Mouse (Mus musculus) cortical plate, adult 2 months (tissue): ENCODE measurements around the gene Tango6. TPM values are rescaled to one million over a fixed set of nuclear protein-coding genes. Genes with fewer than 3 reads are reported as not detected.

Experiments used
- H3K27ac ChIP-seq: fragments of 200-500 bp; 2 replicates; pipeline ENCODE4 v1.5.1; 2012; ENCODE audit warnings: low read length, control low read depth, inconsistent platforms; ENCODE audit not compliant: insufficient read depth
- H3K4me1 ChIP-seq: fragments of 200-500 bp; 2 replicates; pipeline ENCODE4 v1.6.1; 2011; ENCODE audit warnings: low read length; ENCODE audit not compliant: control insufficient read depth, insufficient read depth
- H3K4me3 ChIP-seq: fragments of 200-500 bp; 2 replicates; pipeline ENCODE4 v1.5.1; 2011; ENCODE audit warnings: mild to moderate bottlenecking, low read length, control low read depth; ENCODE audit not compliant: insufficient read depth
- CTCF ChIP-seq: fragments of 200-500 bp; IDR thresholded peaks from 2 replicates; pipeline ENCODE4 v1.5.1; 2011; ENCODE audit warnings: mild to moderate bottlenecking, control low read depth, low read length; ENCODE audit not compliant: insufficient read depth; ENCODE audit errors: extremely low read depth
- POLR2A ChIP-seq: fragments of 200-500 bp; IDR thresholded peaks from 2 replicates; pipeline ENCODE4 v1.6.1; 2011; ENCODE audit warnings: mild to moderate bottlenecking, low read length, control low read depth; ENCODE audit not compliant: insufficient read depth; ENCODE audit errors: extremely low read depth
- polyA plus RNA-seq: library from polyadenylated mRNA; depleted of rRNA; stranded (reverse); fragments of >200 nt; gene quantifications from 2 replicates; pipeline ENCODE4 v1.2.3, GENCODE M21; 2012

Gene Tango6
- polyA plus RNA-seq, 1 experiment: 2.9 TPM

GRCm38 (mm10) chr8:106829526-106830045 lies 146.7 kb downstream of the Tango6 start:
- H3K4me3 ChIP-seq: no peak overlapping the region
- TF ChIP-seq POLR2A (no peak), CTCF (no peak)
- H3K27ac ChIP-seq: no peak overlapping the region
- H3K4me1 ChIP-seq: no peaks in the 10 kb centered on the region

GRCm38 (mm10) chr8:106834899-106835298 lies 152.0 kb downstream of the Tango6 start:
- peaks cover 4% of the 10 kb centered on the region; the same call in 1 of the 2 replicates for H3K4me1 ChIP-seq
- H3K27ac ChIP-seq: no peak overlapping the region
- no peak for TF ChIP-seq POLR2A
- no peak for TF ChIP-seq CTCF
- H3K4me3 ChIP-seq: no peak overlapping the region

GRCm38 (mm10) chr8:106836525-106836924 lies 153.7 kb downstream of the Tango6 start:
- Histone ChIP-seq H3K27ac (no peak overlapping the region), H3K4me1 (peaks cover 6% of the 10 kb centered on the region; the same call in 1 of the 2 replicates), H3K4me3 (no peak overlapping the region)
- no peak for TF ChIP-seq POLR2A
- no peak for TF ChIP-seq CTCF

GRCm38 (mm10) chr8:106838803-106839202 lies 155.9 kb downstream of the Tango6 start:
- peak overlapping the region; percentile 53 for H3K27ac ChIP-seq

GRCm38 (mm10) chr8:106839209-106840001 lies 156.5 kb downstream of the Tango6 start:
- Histone ChIP-seq H3K4me1 (peaks cover 6% of the 10 kb centered on the region; the same call in 1 of the 2 replicates), H3K27ac (peak overlapping the region; percentile 53), H3K4me3 (no peak overlapping the region)
- TF ChIP-seq CTCF: no peak
- peak; percentile 75; the same call in 1 of the 2 replicates for TF ChIP-seq POLR2A

More at GRCm38 (mm10) chr8:106838803-106839202, 155.9 kb downstream of the Tango6 start:
- TF ChIP-seq POLR2A (no peak), CTCF (no peak)
- H3K4me3 ChIP-seq: no peak overlapping the region
- peaks cover 6% of the 10 kb centered on the region; the same call in 1 of the 2 replicates for H3K4me1 ChIP-seq

- no peak for TF ChIP-seq POLR2A
- TF ChIP-seq CTCF: no peak
- no peak overlapping the region for H3K4me3 ChIP-seq
- H3K27ac ChIP-seq: no peak overlapping the region
- no peaks in the 10 kb centered on the region for H3K4me1 ChIP-seq
Observed at GRCm38 (mm10) chr8:106850034-106850433, 167.2 kb downstream of the Tango6 start.

- H3K4me1 ChIP-seq: no peaks in the 10 kb centered on the region
- no peak for TF ChIP-seq POLR2A
- no peak for TF ChIP-seq CTCF
- H3K4me3 ChIP-seq: no peak overlapping the region
- no peak overlapping the region for H3K27ac ChIP-seq
Observed at GRCm38 (mm10) chr8:106854534-106855241, 171.8 kb downstream of the Tango6 start.

- no peak overlapping the region for H3K4me3 ChIP-seq
- no peak overlapping the region for H3K27ac ChIP-seq
- no peaks in the 10 kb centered on the region for H3K4me1 ChIP-seq
- TF ChIP-seq POLR2A: no peak
- TF ChIP-seq CTCF: no peak
Observed at GRCm38 (mm10) chr8:106855242-106855562, 172.3 kb downstream of the Tango6 start.

- TF ChIP-seq CTCF: no peak
- no peak for TF ChIP-seq POLR2A
- no peaks in the 10 kb centered on the region for H3K4me1 ChIP-seq
- no peak overlapping the region for H3K27ac ChIP-seq
- H3K4me3 ChIP-seq: no peak overlapping the region
Observed at GRCm38 (mm10) chr8:106862845-106863244, 180.0 kb downstream of the Tango6 start.
